Mouse (Mus musculus) small intestine, adult 2 months (tissue): ENCODE data around the gene Tnr.

ENCODE experiments used
- CTCF ChIP-seq: fragments of 200-500 bp; IDR thresholded peaks from 2 replicates; pipeline ENCODE4 v1.5.1; 2012; ENCODE audit warnings: low read depth, mild to moderate bottlenecking, control low read depth, inconsistent platforms, low read length, moderate library complexity, mixed read lengths; ENCODE audit not compliant: insufficient replicate concordance, insufficient read length; ENCODE audit errors: extremely low read depth
- POLR2A ChIP-seq: fragments of 200-500 bp; IDR thresholded peaks from 2 replicates; pipeline ENCODE4 v1.6.1; 2012; ENCODE audit warnings: low read depth, mild to moderate bottlenecking, control low read depth, inconsistent platforms, low read length, moderate library complexity

- TF ChIP-seq CTCF (no peak), POLR2A (no peak)
Observed at GRCm38 (mm10) chr1:159842876-159843275, 319.3 kb downstream of the Tnr start.
